Mouse (Mus musculus) right cerebral cortex, adult 18-20 months (tissue): ENCODE measurements around the gene Kcnma1.
A peak's percentile ranks its signal among the peaks of the same experiment; 100 is the strongest.

ENCODE experiments used
- DNase-seq: peaks from one replicate; pipeline ENCODE4 v3.0.0; 2022; ENCODE audit warnings: mixed read lengths

Gene Kcnma1

GRCm38 (mm10) chr14:23959061-23959460, 55.2 kb downstream of the Kcnma1 start:
- no peak for DNase-seq

- no peak for DNase-seq
Measured at GRCm38 (mm10) chr14:23957270-23957669, 57.0 kb downstream of the Kcnma1 start.

GRCm38 (mm10) chr14:23943876-23944275, 70.4 kb downstream of the Kcnma1 start:
- no peak for DNase-seq

- DNase-seq = no peak
Measured at GRCm38 (mm10) chr14:23943152-23943551, 71.1 kb downstream of the Kcnma1 start.

GRCm38 (mm10) chr14:23942103-23942502, 72.2 kb downstream of the Kcnma1 start:
- DNase-seq = no peak

GRCm38 (mm10) chr14:23935016-23935415, 79.3 kb downstream of the Kcnma1 start:
- DNase-seq = no peak

- DNase-seq = no peak
Measured at GRCm38 (mm10) chr14:23931671-23932071, 82.6 kb downstream of the Kcnma1 start.

- no peak for DNase-seq
Measured at GRCm38 (mm10) chr14:23929168-23929567, 85.1 kb downstream of the Kcnma1 start.

GRCm38 (mm10) chr14:23923356-23923755, 90.9 kb downstream of the Kcnma1 start:
- peak; percentile 49 for DNase-seq

GRCm38 (mm10) chr14:23922755-23923154, 91.5 kb downstream of the Kcnma1 start:
- no peak for DNase-seq

- peak; percentile 75 for DNase-seq
Measured at GRCm38 (mm10) chr14:23911108-23911629, 103.1 kb downstream of the Kcnma1 start.

GRCm38 (mm10) chr14:23908564-23908963, 105.7 kb downstream of the Kcnma1 start:
- DNase-seq = no peak

- no peak for DNase-seq
Measured at GRCm38 (mm10) chr14:23902636-23903279, 111.5 kb downstream of the Kcnma1 start.

GRCm38 (mm10) chr14:23899462-23899861, 114.8 kb downstream of the Kcnma1 start:
- DNase-seq = peak; percentile 36

- peak; percentile 83 for DNase-seq
Measured at GRCm38 (mm10) chr14:23897815-23898214, 116.5 kb downstream of the Kcnma1 start.

- DNase-seq = no peak
Measured at GRCm38 (mm10) chr14:23896036-23896435, 118.3 kb downstream of the Kcnma1 start.

GRCm38 (mm10) chr14:23886112-23886511, 128.2 kb downstream of the Kcnma1 start:
- DNase-seq = no peak

GRCm38 (mm10) chr14:23885539-23885938, 128.8 kb downstream of the Kcnma1 start:
- peak; percentile 92 for DNase-seq

GRCm38 (mm10) chr14:23885071-23885470, 129.2 kb downstream of the Kcnma1 start:
- DNase-seq = peak; percentile 48

GRCm38 (mm10) chr14:23882001-23882400, 132.3 kb downstream of the Kcnma1 start:
- DNase-seq = no peak

- DNase-seq = no peak
Measured at GRCm38 (mm10) chr14:23879331-23879730, 135.0 kb downstream of the Kcnma1 start.

- no peak for DNase-seq
Measured at GRCm38 (mm10) chr14:23877561-23877960, 136.7 kb downstream of the Kcnma1 start.

GRCm38 (mm10) chr14:23874545-23874944, 139.7 kb downstream of the Kcnma1 start:
- DNase-seq = no peak

GRCm38 (mm10) chr14:23857034-23857433, 157.3 kb downstream of the Kcnma1 start:
- no peak for DNase-seq

GRCm38 (mm10) chr14:23854946-23855345, 159.3 kb downstream of the Kcnma1 start:
- no peak for DNase-seq
